Mouse (Mus musculus) frontal cortex, postnatal 10 days (tissue): Measurements from ENCODE around the gene Foxp1.

Source experiments
- DNase-seq, 2 experiments: peaks; one replicate each; pipeline ENCODE4 v3.0.0; 2022; ENCODE audit warnings: low spot score in 2 of 2, mixed read lengths in 1 of 2

Foxp1 gene

DNA sequence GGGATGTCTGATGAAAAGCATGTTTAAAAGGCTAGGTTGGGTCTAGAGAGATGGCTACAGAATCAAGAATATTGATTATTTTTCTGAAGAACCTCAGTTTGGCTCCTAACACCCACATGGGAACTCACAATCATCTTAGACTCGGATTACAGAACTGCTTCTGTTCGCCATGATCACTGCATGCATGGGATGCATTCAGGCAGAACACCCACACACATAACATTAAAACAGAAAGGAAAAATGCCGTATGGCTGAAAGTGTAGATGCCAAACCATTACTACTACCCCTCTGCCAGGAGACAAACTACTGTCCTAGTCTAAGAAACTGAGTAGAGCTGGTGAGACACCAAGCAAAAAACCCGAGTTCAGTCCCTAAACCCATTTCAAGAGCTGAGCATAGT, 192.4 kb downstream of the Foxp1 start:
- no peak for DNase-seq

DNA sequence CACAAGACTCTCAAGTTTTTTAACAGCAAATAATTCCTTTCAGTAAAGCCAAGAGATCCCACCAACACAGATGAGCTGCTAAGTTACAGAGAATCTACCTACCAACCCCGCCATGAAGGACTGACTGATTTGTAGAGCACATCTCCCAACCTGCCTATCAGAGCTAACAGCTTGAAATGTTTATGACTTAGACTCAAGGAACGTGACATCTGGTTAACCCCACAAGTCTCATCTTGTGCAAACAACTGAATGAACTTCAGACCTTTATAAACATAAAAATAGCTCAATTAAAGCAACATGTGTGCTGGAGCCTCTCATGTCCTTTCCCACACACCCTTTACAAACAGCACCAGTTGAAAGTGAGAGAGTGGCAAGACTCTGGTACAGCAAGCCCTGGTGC, 193.9 kb downstream of the Foxp1 start:
- DNase-seq: no peak

DNA sequence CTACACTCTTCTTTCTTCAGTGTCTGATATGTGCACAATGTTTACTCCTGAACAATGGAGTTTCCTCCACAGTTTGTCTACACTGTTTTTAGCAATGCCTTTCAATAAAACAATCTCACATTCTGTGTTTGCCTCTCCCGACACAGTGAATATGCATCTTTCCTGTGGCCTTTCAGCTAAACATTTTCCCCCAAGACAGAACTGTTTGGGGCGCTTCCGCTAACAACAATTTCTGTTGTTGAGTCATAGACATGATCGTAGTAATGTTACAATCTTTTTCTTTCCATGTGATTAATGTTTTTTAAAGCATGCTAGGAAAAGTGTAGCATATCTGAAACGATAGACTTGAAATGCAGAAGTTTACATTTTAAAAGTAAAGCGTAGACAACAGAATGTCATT, 194.4 kb downstream of the Foxp1 start:
- no peak for DNase-seq

DNA sequence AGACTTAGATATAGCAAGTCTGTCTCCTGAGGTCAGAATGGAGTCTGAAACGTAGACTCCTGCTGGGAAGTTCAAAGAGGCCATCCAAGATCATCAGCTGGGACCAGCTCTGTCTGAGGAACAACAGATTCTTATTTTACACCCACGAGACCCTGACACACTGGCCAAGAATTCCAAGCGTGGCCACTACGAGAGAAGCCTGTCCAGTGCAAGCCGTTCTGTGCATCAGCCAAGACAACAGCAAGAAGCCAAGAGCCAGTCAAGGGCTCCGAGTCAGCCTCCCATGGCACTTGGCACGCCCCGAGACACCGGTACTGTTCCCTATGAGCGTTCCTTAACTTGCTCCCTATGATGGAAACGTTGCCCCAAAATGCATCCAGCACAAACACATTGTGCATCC, 194.8 kb downstream of the Foxp1 start:
- no peak for DNase-seq

DNA sequence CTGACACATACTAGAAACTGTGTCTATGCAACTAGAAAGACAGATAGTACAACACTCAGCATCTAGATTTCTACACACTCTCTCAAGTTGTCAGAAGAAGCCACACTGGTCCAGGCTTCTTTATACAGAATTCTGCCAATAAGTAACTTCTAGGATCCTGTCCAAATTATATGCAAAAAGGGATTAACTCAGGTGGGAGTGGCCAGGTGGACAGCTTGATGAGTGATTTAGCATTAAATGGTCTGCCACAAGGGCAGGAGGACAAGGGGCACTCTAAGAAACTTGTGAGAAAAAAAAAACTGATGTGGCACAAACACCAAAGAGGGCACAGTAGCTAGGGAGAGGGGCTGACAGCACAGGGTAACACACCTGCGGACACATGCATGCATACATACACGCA, 196.6 kb downstream of the Foxp1 start:
- DNase-seq: no peak

DNA sequence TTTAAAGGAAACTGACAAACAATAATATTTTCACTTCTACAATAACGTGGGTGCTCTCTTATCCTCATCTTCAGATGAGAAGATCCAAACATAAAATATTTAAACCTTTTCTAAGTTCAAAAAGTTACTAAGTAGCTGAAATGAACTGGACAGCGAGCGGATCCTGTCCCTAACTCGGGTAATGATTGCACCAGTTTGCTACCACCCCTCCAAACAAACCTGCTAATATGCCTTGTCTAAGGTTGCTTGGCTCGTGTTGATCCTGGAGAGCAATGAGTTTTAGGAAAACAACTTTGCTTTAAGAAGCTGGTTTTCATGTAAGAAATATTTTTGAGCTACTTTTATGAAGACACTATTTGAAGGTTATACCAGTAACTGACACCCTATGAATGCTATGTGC, 197.1 kb downstream of the Foxp1 start:
- no peak for DNase-seq

DNA sequence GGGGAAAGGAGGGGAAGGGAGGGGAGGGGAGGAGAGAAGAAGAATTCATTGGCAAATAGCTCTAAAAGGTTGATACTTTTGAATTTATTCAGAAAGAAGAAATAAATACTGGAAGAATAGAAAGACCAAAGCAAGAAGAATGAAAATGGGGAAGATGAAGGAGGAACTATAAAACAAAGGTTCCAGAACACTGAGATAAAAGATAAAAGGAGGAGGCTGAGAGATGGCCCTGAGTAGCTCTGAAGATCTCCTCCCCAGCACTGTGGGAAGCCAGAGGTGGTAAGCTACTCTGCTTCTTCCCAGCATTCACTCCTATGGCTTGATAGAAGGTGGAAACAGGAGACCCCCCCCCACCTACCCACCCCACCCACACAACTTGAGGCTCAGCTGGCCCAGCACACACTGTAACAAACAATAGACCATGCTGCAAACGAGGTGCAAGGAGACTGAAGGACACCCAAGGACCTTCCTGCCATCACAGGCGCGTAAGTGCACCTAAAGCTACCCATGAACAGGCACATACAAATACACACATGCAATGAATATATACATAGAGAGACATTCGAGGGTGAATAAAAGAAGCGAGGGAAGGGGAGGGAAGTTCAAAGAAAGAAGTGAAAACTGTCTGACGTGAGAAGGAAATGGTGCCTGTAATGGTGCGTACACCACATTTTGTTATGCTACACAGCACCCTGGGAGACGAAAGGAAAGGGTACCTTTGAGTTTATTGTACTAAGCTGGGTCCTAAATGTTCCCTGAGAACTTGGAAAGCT, 200.2 kb downstream of the Foxp1 start:
- DNase-seq: no peak

DNA sequence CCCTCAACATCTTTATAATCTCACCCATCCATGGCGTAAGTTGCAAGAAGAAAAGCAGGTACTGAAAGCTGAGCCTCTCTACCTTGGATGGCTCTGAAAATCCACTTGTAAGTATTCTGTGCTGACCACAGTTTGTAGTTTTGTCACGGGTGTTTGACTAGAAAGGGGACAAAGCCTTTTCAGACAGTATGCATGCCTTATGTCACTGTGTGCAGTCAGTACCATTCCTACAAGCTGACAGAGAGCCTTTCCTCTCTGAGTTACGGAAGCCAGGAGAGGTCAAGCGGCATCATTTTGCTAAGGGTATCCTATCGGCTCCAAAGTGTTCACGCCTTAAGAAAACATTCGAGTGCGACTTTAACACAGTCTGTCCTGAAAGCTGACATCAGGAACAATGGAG, 202.1 kb downstream of the Foxp1 start:
- DNase-seq: no peak

DNA sequence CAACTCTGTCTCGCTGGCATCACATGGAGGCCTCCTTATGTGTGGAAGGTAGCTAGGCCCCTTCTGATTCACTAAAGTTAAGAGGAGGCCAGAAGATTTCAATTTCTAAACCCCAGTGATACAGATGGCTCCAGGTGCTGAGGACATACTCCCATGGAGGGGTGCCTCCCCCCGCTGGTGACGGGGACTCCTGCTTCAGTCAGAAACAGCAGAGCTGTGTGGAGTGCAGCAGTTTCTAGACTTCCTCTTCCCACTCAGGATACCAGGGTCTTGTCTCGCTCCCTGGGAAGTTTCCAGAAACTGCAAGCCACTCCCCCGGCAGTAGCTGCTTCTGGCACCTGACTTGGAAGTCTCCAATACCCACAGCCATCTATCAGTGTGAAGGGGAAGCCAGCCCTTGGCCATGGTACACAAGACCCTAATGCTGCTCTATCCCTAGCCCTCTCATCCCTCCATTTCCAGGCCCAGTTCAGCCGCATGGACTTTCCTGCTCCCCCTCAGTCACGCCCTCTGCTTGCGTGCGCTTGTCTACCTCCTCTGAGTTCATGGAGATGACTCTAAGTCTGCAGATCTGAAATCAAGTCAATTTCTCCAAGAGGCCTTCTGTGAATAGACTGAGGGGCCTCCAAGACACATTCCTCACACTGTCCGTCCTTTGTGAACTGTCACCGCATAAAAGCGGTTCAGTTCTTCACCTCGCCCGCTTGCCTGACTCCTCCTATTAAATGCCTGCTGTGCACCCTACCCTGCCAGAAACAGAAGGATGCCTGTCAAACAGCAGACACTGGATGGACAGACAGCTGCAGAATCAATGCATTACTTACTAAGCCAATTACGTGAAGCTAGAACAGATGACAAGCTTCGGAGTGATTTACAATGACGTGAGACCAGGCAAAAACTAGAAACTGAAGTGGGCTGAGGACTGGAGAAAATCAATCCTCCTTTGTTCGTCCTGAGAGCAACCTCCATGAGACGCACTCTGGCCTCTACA, 202.8 kb downstream of the Foxp1 start:
- DNase-seq: no peak

DNA sequence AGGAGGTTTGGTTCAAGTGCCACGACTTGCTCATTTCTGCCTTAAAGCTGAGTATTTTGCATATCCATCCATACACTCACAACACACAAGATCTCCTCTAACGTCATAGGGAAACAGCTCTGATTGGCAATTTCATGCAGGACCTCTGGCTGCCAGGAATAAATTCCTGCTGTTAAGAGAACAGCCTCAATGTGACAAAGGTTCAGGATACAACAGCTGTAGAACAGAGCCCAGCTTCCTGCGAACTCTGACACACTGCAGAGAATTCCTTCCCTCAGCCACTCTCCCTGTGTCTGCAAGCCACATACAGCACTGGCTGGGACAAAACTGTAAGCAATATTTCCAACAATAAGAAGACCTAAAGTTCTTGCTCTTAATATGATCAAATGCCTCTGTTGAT, 207.8 kb downstream of the Foxp1 start:
- no peak for DNase-seq

DNA sequence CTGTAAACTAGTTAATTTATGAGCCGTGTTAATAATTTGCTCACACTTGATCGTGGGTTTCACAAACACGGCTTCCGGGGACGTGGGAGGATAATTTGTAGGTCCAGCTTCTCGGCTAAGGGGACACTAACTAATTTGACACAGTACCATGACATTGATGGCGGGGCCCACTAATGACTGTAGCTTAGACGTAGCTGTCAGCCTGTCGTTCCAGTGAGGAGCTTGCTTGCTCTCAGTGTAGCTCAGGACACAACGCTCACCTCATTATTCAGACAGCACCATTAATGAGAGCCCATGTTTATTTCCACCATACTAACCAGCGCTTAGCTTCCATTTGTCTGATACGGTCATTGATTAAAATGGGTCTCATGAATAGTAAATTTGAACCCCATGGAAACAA, 212.0 kb downstream of the Foxp1 start:
- no peak for DNase-seq

DNA sequence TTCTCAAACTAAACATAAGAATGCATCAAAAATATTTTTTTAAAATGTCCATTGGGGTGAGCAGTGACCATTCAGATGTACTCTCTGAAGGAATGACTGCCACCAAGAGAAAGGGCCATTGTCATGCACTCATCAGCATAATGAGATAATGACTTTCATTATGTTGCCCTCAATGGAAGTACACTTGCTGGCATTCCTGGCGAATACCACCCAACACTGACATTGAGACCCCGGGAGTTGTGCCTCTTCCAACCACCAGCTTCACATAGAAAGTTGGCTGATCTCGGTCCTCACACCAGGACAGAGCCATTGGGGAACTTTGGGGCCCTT, 212.4 kb downstream of the Foxp1 start:
- DNase-seq: no peak

DNA sequence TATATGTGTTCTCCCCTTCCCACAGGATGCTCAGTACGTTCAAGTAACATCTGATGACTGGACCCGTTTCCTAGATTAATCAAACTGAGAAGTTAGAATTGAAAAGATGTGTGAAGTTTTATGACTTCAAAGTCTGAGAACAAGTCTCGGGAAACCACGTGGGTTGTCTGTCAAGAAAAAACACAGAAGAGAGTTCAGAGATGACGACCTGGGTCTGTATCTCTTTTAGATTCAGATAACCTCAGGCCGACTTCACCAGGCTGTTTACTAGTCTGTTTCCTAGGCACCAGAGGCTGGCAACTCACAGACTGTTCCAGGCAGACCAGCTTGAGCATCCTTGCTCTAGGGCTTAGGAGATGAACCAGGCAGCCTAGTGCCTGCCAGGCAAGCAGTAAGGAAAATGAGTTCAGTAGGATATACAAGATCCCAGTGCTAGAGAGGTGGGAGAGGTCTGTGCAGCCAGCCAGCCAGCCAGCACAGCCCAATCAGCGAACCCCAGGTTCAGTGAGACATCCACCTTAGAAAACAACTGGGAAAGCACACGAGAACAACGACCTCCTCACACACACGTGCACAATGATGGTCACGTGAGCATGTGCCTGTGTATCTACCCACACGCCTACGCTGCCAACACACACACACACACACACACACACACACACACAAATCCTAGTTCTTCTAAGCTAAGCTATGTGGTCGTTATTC, 212.9 kb downstream of the Foxp1 start:
- no peak for DNase-seq

DNA sequence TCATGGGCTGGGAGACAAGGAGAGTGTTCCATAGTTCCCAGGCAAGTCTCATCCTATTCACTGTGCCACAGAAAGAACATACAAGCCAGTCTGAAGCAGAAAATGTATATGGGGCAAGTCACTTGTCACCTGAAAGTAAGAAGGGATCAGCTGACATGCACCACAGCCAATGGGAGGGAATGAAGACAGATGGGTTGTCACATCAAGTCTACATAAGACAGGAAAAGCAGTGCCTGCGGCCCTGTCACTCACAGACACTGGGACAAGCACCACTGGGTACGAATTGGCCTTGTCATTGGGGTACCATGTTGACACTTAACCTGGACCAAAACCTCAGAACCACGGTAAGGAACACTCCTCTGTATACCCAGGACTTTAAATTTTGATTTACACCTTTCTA, 216.8 kb downstream of the Foxp1 start:
- no peak for DNase-seq

DNA sequence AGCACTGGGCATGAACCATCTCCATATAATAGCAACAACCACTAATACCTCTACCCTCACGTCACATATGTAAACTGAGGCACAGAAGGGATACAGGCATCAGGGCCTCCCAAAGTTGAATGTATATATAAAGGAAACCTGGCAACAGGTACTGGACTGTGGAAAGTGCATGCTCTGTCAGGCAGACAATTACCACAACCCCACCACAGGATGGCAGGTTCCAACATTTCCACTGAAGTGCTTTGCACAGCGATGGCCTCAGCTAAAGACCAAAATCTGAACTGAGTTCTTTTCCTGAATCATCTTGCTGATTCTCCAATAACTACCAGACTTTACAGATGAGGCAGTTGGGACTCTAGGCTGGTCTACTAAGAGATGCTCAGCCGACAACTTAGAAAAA, 217.3 kb downstream of the Foxp1 start:
- no peak for DNase-seq

DNA sequence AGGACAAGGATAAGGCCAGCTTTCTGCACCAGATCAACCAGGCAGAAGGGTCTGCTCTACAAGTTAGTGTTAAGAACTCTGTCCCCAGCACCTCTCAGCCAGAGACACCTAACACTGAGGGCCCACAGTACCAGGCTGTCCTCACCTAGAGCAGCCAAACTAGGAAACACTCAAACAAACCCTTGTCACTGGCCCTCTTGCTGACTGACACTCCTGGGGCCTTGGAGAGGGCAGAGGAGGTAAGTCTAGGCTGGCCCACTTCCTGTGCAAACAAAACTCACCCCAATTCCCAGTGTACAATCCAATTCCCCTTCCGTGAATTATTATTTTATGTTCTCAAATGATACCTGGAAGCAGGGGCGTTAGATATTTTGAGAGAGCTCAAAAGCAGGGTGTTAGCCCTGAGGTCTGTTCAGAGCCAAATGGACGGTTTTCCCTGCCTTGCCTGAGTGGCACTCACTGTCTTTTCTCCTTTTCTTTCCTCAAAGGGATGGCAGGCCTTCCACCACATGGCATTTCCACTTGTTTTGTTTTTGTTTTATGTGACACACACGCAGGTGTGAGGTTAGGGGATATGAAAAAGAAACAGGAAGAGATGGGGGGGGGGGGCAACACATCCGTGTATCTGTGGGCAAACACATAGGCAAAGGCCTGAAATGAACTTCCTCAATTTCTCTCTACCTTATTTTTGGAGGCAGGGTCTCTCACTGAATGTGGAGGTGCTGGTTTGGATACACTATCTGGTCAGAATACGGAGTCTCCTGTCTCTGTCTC, 219.7 kb downstream of the Foxp1 start:
- DNase-seq: no peak

DNA sequence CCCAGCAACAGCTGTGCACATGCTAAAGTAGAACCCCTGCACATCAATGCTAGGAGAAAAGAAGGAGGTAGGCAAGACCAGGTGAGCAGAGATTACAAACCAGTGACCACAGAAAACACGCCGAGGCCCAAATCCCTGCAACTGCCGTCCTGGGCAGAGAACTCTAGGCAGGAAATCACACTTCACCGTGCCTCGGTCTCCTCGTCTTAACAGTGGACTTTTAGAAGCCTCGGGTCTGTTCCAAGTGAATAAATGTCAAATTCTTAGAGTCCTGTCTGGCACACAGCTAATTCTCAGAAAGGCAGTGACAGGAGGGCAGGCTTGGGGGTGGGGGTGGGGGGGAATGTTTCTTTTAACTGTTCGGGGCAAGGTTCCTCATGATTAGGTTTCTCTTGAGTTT, 220.6 kb downstream of the Foxp1 start:
- DNase-seq: no peak

DNA sequence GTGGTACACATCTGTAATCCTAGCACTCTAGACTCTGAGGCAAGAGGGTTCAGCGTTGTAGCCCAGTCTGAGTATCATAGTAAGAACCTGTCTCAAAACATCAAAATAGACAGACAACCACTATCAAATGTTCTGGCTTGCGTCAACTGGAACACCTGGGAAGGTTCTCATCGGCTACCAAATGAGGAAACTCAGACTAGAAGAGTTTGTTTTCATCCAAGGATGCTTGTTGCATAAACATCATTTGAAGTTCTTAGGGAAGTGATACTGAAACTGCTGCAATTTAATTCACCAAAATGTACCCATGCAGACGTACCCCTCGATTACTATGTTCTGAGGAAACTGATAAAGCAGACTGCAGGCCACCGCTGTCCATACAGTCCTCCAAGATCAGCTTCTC, 222.3 kb downstream of the Foxp1 start:
- DNase-seq: no peak

DNA sequence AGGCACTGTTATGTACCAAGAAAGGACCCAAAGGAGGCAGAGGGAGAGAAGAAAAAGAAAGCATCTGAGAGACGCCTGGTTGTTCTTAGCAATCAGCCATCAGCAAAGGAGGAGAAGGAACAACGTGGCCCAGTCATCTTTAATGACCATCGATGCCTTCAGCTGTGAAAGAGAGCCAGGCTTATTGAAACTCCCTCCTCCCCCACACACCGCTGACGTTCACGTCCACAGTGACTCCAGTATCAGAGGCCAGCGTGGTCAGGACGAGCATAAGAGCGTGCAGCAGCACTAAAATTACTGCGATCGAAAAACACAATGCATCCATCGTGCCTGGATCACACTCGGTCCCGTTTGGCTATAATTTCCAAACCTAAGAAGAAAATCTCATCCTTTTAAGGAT, 223.3 kb downstream of the Foxp1 start:
- DNase-seq: no peak

DNA sequence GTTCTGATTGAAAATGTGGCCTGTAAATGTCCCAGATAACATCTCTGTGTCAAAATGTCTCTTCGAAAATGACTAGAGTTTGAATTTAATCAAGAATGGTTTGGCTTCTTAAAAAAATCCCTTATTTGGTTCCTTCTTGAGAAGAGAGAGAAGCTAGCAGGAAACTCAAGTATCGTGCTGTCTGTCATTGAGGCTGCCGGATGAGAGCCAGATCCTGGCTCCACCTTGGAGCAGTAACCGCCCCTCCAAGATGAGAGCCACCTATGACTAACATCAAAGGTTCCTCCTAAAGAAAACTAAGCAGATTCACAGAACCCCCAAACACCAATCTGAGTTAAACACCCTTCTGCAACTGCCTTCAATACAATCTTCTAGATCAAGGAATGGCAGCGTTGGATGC, 225.0 kb downstream of the Foxp1 start:
- no peak for DNase-seq

DNA sequence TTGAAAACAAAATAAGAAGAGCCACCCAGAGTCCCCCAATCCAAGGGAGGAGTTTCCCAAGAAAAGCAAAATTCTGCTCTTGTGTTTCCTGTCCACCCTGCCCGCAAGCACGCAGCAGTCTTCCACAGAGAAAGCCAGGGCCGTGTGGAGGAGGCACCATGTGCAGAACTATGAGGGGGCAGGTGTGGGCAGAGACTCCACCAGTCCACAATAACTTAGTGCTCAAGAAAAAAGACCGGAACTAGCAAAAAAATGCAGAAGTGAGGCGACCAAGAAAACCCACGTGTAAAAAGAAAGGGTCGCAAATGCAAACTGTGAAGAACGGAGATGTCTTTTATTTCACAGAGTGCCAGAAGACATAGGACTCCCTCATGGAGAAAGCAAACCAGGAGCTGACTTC, 227.0 kb downstream of the Foxp1 start:
- DNase-seq: no peak

DNA sequence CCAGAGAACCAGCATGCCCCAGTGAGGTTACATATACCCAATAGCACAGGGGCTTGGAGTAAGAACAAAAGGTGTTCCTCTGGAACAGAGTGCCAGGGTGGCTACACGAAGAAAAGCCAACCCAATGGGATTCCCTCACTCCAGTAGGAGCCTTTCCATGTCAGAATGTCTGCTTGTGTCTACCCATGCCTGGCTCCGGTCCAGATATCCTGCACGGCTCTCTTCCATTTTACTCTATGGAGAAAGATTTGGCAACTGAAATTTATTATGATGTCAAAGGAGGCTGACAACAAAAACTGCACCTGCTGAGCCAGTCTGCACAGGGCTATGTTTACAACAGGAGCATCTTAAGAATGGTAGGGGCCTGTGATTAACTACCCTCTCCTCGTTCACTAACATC, 233.3 kb downstream of the Foxp1 start:
- no peak for DNase-seq
